Mouse (Mus musculus) frontal cortex, postnatal 25 days (tissue): ENCODE measurements around the gene Zfp784.

Experiments
- DNase-seq, 2 experiments: peaks; one replicate each; pipeline ENCODE4 v3.0.0; 2022; ENCODE audit warnings: low spot score in 2 of 2

Zfp784 gene

DNA sequence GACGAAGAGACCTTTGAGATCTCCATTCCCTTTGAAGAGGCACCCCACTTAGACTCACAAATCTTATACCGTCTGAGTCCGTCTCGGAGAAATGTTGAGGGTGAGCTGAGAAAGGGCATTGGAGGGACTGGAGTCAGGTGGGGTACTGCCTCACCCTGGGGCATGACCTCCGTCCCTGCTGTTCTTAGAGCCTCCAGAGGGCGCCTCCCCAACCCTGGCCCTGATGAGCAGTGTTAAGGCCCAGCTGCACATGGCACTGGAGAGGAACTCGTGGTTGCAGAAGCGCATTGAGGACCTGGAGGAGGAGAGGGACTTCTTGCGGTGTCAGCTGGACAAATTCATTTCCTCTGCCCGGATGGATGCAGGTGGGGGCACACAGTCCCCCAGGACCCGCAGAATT, 19.6 kb upstream of the Zfp784 start:
- DNase-seq, result no peak

DNA sequence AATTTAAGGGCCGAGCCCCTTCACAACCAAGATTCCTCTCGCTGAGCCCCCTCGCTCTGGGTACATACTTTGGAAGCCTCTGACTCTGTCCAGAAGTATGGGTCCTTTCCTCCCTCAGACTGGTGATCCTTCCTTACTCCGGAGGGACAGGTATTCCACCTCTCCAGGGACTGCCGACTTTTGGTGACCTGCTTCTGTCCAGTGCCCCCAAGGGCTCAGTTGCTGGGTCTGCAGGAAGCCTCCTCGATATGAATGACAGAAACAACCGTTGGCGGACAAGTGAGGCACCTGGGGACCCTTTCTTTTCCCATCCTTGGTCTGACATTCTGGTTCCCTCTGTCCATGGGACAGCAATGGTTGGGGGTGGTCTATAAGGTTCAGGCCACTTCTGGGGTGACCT, 19.1 kb upstream of the Zfp784 start:
- no peak for DNase-seq

DNA sequence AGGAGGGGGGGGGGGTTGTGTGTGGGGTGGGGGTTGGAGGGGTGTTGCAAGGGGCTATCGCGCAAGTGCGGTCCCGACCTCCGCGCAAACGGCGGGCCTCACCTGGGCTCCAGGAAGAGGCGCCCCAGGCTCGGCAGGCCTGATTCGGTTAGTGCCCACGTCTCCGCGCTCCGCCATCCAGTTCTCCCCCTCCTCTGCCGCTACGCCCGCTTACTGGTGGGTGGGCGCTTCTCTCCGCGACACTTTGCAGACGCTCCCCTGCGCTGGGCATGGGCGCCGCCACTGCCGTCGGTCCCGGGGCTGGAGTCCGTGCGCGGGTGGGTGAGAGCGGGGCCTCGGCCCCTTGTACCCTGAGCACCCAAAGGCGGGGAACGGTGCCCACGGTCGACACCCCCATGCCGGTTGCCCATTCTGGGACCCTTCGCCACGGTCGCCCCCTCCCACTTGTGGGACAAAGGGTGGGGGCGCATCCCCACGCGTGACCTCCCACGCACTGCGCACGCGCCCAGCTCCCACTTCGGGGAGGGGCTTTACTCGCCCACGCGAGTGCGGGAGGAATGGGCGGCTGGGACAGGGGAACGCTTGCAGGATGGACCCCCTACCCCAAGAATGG, 18.5 kb upstream of the Zfp784 start:
- DNase-seq, result no peak

DNA sequence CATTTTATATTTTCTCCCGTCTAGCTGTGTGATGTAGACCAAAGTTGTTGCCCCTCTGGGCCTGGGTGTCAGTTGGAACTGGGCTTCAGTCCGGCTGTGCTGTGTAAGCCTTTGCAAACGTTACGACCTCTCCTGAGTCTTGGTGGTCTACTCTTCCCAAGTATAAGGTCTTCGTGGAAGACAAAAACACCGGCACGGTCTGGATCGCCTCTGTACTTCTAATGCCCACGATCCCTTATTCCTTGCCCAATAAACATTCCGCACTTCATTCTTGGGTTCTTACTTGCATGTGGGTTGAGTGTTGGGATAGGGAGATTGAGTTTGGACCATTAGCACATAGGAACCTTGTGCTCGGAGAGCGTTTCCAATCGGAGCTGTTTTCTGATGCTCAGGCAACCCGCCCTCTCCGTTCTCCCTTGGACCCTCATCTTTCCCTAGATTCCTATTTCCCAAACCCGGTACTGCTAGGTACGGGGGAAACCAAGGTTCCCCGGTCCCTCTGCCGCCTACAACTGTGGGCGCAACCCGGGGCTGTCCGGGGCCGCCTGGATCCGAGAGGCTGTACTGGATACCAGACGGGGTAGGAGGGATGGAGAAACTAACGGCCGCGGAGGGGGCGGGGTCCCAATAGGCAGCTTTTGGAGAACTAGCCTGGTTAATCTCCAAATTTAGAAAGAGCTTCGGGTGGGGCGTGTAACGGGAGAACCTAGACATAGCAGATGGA, 15.4 kb upstream of the Zfp784 start:
- no peak for DNase-seq

DNA sequence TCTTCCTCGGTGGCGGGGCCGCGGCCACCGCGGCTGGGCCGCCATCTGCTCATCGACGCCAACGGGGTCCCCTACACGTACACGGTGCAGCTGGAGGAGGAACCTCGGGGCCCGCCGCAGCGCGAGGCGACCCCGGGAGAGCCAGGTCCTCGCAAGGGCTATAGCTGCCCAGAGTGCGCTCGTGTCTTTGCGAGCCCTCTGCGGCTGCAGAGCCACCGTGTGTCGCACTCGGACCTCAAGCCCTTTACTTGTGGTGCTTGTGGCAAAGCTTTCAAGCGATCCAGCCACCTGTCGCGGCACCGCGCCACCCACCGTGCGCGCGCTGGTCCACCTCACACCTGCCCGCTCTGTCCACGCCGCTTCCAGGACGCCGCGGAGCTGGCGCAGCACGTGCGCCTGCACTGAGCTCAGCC, 14.7 kb upstream of the Zfp784 start:
- DNase-seq, result no peak

DNA sequence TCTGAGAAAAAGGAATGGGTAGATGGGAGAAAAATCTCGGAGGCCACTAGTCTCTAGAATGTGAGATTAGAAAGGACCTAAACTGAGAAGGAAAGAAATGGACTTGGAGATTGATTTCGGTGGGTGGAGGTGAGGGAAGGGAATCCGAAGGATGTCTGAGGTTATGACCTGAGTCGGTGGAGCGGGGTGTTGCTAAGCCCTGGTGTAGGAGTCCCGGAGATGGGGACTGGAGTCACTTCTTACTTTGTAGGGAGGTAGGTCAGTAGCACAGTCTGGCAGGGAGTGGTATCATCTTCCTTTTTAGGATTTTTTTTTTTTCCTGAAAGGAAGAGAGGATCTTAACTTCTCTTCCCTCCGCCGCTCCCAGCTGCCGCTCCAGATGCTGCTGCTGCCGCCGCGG, 14.2 kb upstream of the Zfp784 start:
- no peak for DNase-seq

DNA sequence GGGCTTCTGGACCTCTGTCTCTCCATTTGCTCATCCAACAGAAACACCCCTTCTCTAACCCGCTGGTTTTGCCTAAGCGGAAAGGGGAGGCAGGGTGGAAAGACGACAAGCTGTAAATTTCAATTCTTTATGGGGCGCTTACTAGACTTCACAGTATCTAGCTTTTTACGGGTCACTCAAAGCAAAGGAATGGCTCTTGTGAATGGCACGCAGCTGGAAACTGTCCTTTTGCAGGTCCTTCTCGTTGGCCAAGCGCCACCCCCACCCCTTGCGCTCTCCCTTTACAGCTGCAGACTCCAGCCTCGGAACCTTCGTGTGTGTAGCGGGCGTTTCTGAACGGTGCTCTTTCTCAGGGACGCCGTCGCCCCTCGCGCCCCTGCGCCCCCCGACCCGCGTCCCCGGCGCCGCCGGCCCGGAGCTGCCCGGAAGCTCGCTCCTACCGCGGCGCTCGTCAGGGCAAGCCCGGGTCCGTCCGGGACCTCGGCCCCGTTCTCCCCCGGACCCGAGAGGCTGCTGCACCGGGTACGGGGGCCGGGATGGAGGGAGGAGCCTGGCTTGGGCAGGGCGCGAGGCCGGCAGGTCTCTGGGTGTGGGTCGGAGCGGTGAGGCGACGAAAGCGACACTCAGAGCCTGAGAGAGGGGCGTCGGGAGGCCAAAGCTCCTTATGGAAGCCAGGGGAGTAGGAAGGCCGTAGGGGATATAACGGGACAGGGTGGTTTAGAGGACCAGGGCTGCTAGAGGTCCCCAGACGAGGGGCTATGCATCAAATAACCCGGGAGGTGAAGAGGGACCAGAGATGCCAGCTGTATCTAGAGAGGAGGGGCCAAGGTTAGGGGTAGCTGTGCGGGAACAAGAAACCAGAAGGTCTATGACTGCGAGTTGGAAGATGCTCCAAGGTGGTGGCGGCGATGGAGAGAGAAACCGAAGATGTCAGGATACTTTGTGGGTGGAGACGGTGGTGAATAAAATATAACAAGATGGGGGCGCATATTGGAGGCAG, 13.2 kb upstream of the Zfp784 start, which contains the start of gene Zfp580:
Gene Zfp580 (plus strand): TSS at position 346 of the 1,000 bp plus-strand sequence.
- peak; percentile 71 to 75 for DNase-seq

DNA sequence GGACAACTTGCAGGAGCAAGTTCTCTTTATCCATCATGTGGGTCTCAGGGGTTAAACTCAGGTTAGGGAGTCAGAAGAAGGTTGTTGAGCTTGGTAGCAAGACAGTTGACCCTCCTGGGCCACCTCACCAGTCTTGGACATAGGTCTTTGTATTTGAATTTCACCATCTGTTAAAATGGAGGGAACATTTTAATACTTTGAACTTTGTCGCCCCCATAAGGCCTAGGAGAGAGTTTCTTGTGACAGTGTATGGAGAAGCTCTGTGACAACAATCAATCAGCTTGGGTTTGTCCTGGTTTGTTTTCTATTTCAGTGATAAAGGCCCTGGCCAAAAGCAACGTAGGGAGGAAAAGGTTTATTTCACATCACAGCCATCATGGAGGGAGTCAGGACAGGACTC, 9.1 kb upstream of the Zfp784 start:
- DNase-seq, result no peak

DNA sequence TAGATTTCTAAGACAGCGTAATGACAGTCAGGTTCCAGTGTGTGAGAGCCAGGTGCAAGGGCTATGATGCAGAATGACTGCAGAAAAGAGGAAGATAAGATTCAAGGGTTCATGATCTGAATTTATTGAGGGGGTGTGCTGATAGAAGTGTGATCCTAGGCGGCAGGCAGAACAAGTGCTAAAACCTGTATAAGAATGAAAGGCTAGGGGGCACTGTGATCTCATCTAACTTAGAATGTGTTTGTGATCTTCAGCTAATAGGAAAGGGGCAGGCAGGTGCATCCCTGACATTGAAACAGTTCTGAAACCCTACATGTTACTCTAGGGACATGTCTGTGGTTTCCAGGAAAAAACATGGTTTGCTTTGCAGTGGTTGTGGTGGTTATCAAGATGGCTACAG, 7.9 kb upstream of the Zfp784 start:
- no peak for DNase-seq

DNA sequence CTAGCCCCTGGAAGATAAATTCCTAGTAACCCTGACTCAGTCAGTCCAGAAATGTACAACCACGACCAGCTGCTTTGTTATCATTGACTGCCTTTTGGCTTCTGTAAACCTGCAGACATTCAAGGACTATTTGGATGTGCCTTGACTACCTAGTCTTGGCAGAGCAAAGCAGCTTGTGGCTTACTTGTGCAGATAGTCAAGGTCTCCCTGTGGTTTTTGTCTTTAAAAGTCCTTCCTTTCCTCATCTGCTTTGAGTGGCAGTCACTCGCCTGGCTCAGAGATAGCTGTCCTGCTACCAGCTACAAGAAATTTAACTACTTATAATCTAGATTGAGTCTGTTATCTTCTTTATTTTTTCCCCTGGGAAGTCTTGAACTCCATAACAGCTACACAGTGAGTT, 6.7 kb upstream of the Zfp784 start:
- no peak for DNase-seq

DNA sequence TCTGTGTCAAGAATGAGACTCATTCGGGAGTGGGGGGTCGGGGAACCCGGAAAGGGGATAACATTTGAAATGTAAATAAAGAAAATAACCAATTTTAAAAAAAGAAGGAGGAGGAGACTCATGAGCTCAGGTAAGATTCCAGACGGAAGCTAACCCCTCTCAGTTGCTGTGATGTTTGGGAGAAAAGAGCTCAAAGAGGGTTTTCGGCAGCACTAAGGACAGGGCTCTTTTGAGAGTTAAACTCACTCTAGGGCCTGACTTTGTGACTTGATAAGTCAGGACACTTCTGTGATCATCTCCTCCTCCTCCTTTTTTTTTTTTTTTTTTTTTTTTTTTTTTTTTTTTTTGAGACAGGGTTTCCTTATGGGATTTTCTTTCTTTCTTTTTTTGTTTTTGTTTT, 694 bp upstream of the Zfp784 start:
- DNase-seq, result no peak

DNA sequence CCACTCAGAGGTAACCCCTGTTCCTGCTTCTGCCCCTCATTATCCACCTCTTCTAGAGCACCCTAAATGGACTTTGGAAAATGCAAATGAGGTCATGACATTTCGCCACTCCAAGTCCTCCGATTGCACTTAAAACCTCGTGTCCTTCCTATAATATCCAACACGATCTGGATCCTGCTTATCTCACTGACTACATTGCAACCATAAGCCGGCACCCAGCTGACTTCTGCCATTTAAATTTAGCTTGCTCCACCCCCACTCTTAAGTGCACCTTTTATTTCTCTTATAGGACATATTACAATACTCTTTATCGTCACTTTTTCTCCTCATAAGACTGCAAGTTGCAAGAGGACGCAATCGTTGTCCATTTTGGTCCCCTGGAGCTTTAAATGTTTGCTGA, 779 bp downstream of the Zfp784 start:
- DNase-seq, result no peak

DNA sequence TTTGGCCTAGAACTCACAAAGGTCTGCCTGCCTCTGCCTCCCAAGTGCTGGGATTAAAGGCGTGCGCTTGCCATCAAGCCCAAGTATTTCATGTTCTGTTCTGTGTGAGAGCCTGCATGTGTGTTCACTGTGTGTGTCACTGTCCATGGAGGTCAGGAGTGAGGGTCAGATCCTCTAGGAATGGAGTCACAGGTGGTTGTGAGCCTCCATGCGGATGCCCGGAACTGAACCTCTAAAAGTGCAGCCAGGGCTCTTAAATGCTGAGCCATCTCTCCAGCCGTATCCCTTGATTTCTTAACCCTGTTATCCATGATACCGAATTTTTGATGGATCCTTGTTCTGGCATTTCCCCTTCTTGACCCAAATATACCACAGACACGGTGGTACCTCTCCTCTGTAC, 1.2 kb downstream of the Zfp784 start:
- no peak for DNase-seq

DNA sequence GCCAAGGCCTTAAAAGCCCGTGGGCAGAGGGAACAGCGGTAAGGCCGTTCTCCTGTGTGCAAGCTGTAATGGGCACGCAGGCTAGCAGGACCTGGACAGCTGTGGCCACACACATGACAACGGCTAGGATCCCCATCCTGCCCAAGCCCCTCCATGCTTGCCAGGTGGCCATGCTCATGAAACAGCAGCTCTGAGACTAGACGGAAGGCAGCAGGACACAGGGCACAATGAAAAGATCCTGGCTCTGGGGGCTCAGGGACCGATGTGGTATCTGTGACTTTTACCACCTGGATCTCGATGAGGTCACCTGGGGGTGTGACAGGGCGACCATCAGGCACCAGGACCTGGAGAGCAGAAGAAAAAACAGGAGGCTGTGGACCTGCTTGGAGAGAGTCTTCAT, 2.1 kb downstream of the Zfp784 start:
- DNase-seq, result no peak

DNA sequence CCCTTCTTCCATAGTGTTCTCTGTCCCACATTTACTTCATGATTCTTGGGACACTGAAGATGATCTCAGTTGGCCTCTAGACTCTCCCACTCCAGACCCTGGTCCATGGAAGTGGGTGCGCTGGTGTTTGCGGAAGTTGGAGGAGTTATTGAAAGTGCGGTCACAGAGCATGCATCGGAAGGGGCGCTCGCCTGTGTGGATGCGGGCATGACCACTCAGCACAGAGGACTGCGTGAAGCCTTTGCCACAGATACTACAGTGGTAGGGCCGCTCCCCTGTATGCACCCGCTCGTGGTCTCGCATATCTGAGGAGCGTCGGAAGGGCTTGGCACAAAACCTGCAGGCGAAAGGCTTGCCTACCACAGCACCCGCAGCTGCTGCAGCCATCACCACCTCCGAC, 2.6 kb downstream of the Zfp784 start:
- DNase-seq, result no peak

DNA sequence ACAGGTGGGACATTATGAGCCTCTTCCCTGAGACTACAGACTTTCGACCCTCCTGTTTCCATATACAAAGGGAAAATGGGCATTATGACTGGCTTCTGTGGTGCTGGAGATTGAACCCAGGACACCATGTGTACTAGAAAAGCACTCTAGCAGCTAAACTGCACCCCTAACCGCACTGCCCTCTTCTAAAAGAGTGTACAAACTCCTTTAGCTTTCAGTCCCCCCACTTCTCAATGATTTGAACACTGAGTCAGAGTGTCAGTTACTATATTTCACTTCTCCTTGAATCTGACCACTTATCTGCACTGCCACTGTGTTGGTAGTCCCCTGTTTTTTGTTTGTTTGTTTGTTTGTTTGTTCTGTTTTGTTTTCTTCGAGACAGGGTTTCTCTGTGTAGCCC, 4.4 kb downstream of the Zfp784 start, which contains the start of gene 4632433K11Rik:
Gene 4632433K11Rik (plus strand): TSS at position 301 of the 400 bp plus-strand sequence.
- DNase-seq, result no peak

DNA sequence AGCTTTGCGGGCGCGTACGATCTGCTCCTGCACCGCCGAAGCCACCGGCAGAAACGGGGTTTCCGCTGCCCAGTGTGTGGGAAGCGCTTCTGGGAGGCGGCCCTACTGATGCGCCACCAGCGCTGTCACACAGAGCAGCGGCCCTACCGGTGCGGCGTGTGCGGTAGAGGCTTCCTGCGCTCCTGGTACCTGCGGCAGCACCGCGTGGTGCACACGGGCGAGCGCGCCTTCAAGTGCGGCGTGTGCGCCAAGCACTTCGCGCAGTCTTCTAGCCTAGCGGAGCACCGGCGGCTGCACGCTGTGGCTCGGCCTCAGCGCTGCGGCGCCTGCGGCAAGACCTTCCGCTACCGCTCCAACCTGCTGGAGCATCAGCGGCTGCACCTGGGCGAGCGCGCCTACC, 6.8 kb downstream of the Zfp784 start:
- no peak for DNase-seq

DNA sequence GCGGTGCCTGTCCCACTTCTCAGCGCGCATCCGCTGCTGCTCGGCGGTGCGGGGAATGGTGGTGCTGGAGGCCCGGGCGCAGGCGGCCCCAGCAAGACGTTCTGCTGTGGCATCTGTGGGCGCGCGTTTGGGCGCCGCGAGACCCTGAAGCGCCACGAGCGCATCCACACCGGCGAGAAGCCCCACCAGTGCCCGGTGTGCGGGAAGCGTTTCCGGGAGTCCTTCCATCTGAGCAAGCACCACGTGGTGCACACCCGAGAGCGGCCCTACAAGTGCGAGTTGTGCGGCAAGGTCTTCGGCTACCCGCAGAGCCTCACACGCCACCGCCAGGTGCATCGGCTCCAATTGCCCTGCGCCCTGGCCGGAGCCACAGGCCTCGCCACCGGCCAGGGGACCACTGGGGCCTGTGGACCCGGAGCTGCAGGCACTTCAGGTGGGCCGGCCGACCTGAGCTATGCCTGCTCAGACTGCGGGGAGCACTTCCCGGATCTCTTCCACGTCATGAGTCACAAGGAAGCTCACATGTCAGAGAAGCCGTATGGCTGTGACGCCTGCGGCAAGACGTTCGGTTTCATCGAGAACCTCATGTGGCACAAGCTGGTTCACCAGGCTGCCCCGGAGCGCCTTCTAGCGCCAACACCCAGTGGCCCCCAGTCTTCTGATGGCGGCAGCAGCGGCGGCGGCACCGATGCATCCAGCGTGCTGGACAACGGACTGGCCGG, 7.5 kb downstream of the Zfp784 start:
- no peak for DNase-seq

DNA sequence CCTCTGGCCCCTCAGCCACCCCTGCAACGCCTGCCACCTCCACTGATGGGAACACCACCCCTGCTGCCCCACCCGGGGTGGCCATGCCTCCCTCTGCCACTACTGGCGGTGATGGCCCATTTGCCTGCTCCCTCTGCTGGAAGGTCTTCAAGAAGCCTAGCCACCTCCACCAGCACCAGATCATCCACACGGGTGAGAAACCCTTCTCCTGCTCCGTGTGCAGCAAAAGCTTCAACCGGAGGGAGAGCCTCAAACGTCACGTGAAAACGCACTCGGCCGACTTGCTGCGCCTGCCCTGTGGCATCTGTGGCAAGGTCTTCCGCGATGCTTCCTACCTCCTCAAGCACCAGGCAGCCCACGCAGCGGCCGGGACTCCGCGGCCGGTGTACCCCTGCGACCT, 8.3 kb downstream of the Zfp784 start:
- no peak for DNase-seq

DNA sequence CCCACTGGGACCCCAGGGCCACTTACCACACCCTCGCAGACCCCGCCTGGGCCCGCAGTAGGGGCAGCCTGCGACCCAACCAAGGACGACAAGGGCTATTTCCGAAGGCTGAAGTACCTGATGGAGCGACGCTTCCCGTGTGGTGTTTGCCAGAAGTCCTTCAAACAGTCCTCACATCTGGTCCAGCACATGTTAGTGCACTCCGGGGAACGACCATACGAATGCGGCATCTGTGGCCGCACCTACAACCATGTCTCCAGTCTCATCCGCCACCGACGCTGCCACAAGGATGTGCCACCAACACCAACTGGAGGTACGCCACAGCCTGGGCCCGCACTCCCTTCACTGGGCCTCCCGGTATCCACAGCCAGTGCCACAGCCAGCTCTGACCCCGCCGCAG, 8.7 kb downstream of the Zfp784 start:
- DNase-seq, result no peak

DNA sequence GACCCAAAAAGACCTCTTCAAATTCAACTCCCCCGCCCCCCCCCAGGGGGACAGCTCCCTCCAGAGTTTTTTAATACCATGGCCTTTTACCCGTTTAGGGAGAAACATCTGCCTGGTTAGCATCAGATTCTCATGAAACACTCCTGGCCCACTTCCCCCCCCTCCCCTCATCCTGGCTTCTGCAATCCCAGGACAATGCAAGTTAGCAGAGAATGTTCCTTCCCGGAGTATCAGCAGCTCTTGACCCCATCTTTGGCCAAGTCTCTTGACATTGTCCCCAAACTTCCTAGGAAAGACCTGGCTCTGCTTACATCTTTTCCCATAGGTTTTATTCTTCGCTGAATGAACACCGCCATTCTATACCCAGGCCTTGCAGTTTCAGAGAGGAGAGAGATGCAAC, 17.0 kb downstream of the Zfp784 start:
- no peak for DNase-seq

DNA sequence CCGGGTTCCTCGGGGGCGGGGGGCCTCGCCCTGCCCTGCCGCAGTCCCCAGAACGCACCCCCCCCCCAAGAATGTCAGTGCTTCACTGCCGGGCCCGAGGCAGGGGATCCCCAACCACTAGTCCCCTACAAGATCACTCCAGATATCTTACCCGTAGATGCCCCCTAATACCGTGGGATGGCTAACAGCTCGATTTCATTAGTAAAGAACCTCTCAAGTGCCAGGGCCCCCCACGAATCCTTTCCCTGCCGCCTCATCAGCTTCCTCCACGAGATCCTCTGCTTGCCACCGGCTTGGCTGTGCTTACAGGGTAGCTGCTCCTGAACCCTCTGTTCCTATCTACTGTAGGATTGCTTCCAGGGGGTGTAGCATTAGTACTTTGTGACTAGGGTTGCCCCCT, 17.6 kb downstream of the Zfp784 start:
- no peak for DNase-seq
